Mouse (Mus musculus): ENCODE results near the gene Frmd4b.

GRCm38 (mm10) chr6:97345921-97346320 is 271.4 kb downstream of the Frmd4b start:
- TF ChIP-seq CHD2 (IDR thresholded peaks at IDR 0.05; ENCODE audit: low read depth, low read length) = no peak
- no peak for TF ChIP-seq ZNF384 (IDR thresholded peaks at IDR 0.05; ENCODE audit: low read depth, low read length)
- TF ChIP-seq ZC3H11A (IDR thresholded peaks at IDR 0.05; ENCODE audit: borderline replicate concordance, low read depth, low read length) = no peak
